Mouse (Mus musculus) heart, postnatal 36 days (tissue): ENCODE data around the gene Dhcr7. TPM values are rescaled to one million over a fixed set of nuclear protein-coding genes. Genes with fewer than 3 reads are reported as not detected.

Experiments used
- DNase-seq, 2 experiments: peaks; one replicate each; pipeline ENCODE4 v3.0.0; 2021 to 2022
- intact Hi-C: fragments of 180-260 bp; cut with DNase I; formaldehyde crosslinking; loops from one replicate; pipeline ENCODE4 v1.15.1; 2025
- microRNA-seq, 2 experiments: library from miRNA; unstranded; fragments of <30 nt; microRNA quantifications; one replicate each; pipeline ENCODE4 v1.2.0; 2021; ENCODE audit warnings: borderline number of aligned reads in 2 of 2
- total RNA-seq, 2 experiments: library from RNA; stranded (reverse); gene quantifications; 2 replicates each; pipeline ENCODE4 v1.2.3; 2021

Gene Dhcr7
- total RNA-seq, 2 experiments from 2014 or later: 5.6 to 6.2 TPM

DNA sequence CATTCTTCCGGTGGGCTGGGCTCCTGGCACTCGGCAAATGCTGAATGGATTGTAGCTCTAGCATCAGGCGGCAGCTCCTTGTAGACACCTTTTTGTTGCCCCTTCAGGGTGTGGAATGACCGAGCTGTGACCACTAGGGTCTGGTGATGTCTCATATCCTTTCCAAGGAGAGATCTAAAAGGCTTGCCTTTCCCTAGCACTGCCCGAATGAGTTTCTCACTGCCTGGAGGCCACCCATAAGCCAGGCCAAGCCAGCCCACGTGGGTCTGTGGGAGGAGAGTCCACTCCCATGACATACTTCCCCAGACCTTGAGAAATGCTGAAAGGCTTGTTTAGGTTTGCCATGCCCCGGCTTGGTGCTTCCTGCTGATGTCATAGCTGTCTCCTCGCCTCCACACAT is 9.3 kb downstream of the Dhcr7 start:
- intact Hi-C loops: loop anchor here (10.0 kb wide), 1 partner anchor 243 kb away; no protein-coding TSS in a partner anchor
- no peak for DNase-seq

- intact Hi-C loops: loop anchor here (10.0 kb wide), 1 partner anchor 242 kb away; no protein-coding TSS in a partner anchor
- DNase-seq: no peak
Measured at GRCm38 (mm10) chr7:143832611-143833010, 9.7 kb downstream of the Dhcr7 start.

- DNase-seq: no peak
- intact Hi-C loops: loop anchor here (10.0 kb wide), 1 partner anchor 241 kb away; no protein-coding TSS in a partner anchor
Measured at GRCm38 (mm10) chr7:143833581-143834190, 10.7 kb downstream of the Dhcr7 start.

GRCm38 (mm10) chr7:143834316-143834715 is 11.4 kb downstream of the Dhcr7 start:
- no peak for DNase-seq
- intact Hi-C loops: loop anchor here (10.0 kb wide), 1 partner anchor 240 kb away; no protein-coding TSS in a partner anchor

GRCm38 (mm10) chr7:143834972-143835371 is 12.0 kb downstream of the Dhcr7 start:
- no peak for DNase-seq
- intact Hi-C loops: loop anchor here (10.0 kb wide), 1 partner anchor 240 kb away; no protein-coding TSS in a partner anchor

- DNase-seq: no peak
- intact Hi-C loops: loop anchor here (10.0 kb wide), 1 partner anchor 237 kb away; no protein-coding TSS in a partner anchor
Measured at GRCm38 (mm10) chr7:143837705-143838358, 14.9 kb downstream of the Dhcr7 start.

GRCm38 (mm10) chr7:143840121-143840520 is 17.2 kb downstream of the Dhcr7 start:
- intact Hi-C loops: no loop called here
- no peak for DNase-seq

GRCm38 (mm10) chr7:143841301-143841700 is 18.4 kb downstream of the Dhcr7 start:
- intact Hi-C loops: no loop called here
- no peak for DNase-seq

- no peak for DNase-seq
- intact Hi-C loops: no loop called here
Measured at GRCm38 (mm10) chr7:143848127-143848767, 25.3 kb downstream of the Dhcr7 start.

GRCm38 (mm10) chr7:143848768-143849482 is 26.0 kb downstream of the Dhcr7 start:
- DNase-seq: no peak
- intact Hi-C loops: no loop called here

DNA sequence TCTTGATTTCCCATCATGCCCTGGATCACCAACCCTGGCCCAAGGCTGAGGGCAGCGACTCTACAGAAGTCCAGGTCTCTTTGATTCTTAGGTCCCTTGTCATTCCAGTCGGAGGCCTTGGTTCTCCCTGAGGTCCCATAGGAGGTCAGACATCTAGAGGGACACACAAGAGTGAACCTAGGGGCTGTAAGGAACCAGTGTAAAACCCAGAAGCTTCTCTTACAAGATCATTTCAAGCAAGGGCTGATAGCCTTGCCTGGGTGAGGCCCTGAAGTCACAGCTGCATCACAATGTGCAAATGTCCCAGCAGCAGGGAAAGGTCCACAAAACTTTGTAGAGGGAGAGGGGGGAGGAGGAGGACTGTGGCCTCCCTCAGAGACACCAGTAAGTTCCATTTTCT is 43.6 kb downstream of the Dhcr7 start, which contains the start of gene Gm498:
Gm498 (plus strand) TSS at position 301 of the 400 bp plus-strand sequence.
- DNase-seq: no peak
- intact Hi-C loops: no loop called here

DNA sequence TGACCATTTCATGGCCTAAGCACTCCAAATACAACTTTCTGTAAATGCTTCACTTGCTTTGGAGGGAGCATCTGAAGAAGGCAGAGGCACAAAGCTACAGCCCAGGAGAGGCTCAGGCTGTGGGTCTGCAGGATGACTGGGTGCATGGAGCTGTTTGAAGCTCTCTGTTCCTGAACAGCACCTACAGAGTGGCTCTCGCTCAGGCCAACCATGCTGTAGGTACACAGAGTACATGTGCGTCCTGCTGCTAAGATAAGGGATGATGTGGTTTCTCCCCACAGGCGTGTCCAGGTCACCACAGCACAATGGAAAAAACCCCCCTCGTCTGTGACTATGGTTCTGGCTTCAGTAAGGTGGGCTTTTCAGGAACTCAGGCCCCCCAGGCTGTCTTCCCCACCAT is 45.9 kb downstream of the Dhcr7 start:
- no peak for DNase-seq
- intact Hi-C loops: no loop called here

DNA sequence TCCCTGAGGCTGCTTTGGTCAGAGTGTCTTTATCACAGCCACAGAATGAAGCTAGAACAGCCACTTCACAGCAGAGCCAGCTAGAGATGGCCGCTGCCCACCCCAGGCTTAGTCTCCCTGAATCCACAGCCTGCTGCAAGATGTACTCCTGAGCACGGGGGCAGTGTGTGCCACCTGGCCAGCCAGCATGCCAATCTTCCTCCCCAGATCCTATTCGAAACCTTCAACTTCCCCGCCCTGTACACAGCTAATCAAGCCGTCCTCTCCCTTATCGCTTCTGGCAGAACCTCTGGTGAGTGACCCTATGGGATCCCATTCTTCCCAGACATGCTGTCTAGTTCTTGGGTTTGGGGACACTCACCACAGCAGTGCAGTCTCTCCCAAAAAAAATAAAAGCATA is 60.8 kb downstream of the Dhcr7 start:
- DNase-seq: no peak
- intact Hi-C loops: no loop called here

- intact Hi-C loops: no loop called here
- no peak for DNase-seq
Measured at GRCm38 (mm10) chr7:143891146-143891545, 68.2 kb downstream of the Dhcr7 start.

DNA sequence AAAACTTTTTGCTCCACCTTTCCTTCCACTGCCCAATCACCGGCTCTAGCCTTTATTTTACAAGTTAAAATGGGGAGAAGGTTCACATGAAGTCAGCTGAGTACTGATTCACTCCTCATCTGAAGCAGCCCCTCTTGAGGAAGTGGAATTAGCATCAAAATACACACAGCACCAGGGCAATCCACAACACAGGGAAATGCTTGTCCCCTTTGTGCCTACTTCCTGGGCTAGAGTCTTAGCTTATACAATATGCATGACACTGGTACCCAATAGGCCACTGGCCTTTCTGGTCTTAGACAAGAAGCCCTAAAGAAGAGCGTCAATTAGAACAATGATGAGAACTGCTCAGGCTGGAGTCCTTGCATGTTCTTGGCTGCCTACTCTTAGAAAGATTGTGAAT is 69.4 kb downstream of the Dhcr7 start:
- no peak for DNase-seq
- intact Hi-C loops: no loop called here

Small RNAs within 50 kb of the gene (microRNA-seq; reads per million reads assigned to microRNA genes)
- 0 reads per million in 2 experiments for gene Gm22064

Other genes with a start within 250 kb of the Dhcr7 start
- 10 to 100 TPM; 22.6 to 23.6 TPM for gene Cars, start 223.1 kb upstream of the Dhcr7 start, total RNA-seq
- under 1 TPM; 0.44 to 0.81 TPM for gene Tnfrsf26, start 194.4 kb upstream of the Dhcr7 start, total RNA-seq
- gene Tnfrsf22, start 173.5 kb upstream of the Dhcr7 start, total RNA-seq: 1 to 10 TPM; 1.5 to 2.3 TPM
- 1 to 10 TPM; 1.4 to 2.0 TPM for gene Tnfrsf23, start 137.3 kb upstream of the Dhcr7 start, total RNA-seq
- gene Osbpl5, start 66.2 kb upstream of the Dhcr7 start, total RNA-seq: 10 to 100 TPM; 19.6 to 26.1 TPM
- gene Mrgprg, start 56.2 kb upstream of the Dhcr7 start, total RNA-seq: not detected
- 1 to 10 TPM; 1.2 to 1.4 TPM for gene Mrgpre, start 38.6 kb upstream of the Dhcr7 start, total RNA-seq
- 1 to 10 TPM; 4.2 to 4.4 TPM for gene Nadsyn1, start 296 bp upstream of the Dhcr7 start, total RNA-seq
- gene Gm498, start 43.7 kb downstream of the Dhcr7 start, total RNA-seq: not detected
- under 1 TPM; 0.22 to 0.49 TPM for gene Shank2, start 178.8 kb downstream of the Dhcr7 start, total RNA-seq